In the genomic region with DNA sequence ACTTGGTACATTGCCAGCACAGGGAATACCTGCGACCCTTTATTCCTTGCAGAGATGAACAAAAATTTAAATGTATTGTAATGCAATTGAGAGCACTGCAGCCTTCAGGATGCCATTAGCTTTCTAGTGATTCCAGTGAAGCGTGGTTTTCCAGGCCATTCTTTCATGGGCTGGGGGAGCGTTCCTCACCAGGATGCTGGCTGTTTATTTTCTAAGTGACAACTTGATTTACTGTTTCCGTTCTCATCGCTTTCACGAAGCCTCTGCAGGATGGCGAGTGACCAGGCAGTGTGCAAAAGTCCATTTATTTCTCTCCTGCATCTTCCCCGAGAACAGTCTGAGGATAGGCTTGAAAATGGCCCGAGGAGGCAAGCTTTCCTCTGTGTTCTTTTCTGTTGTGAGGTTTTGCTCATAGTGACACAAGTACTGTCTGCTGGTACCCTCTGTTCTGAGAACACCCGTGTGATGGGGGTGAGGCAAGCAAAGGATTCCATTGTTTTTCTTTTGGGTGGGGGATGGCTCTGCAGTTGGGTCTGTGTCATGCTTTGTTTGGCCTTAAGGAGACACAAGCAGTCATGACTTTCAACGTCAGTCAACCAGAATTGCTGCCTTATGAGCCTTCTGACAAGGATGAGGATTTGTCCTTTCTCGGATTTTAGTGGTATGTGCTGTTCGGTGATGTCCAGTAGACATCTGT, we compare ENCODE assay signal across 13 mouse cellular contexts.
DNase-seq lines count a peak whose midpoint lies in the region; ATAC-seq and TF ChIP-seq lines count a peak whose summit lies in the region.
"Had no signal": no experiment of that assay in that cellular context is flagged by ENCODE, and none has a peak within 500 bp of the region (broad histone marks: within the 10 kb centered on the region; RNA-seq: fewer than 3 reads in every experiment).

No protein-coding gene starts in this region.

- H3K27me3 ChIP-seq in lung, embryonic 15.5 days: no peaks in the 10 kb centered on the region
- no peaks in the 10 kb centered on the region for H3K27me3 ChIP-seq in forebrain, embryonic 14.5 days (replicated peaks; ENCODE audit: control insufficient read depth, insufficient read depth, low read length)
- H3K27me3 ChIP-seq in kidney, embryonic 16.5 days (ENCODE audit: insufficient read depth, low read length): no peaks in the 10 kb centered on the region
- no peaks in the 10 kb centered on the region for H3K27me3 ChIP-seq in neural tube, embryonic 13.5 days
- no peaks in the 10 kb centered on the region for H3K27me3 ChIP-seq in liver, postnatal 0 days (ENCODE audit: insufficient read depth, low read length)
- H3K27me3 ChIP-seq: embryonic facial prominence, embryonic 12.5 days had no signal

- TF ChIP-seq CTCF in liver, postnatal 0 days (IDR thresholded peaks at IDR 0.05; ENCODE audit: low read depth): no peak

- H3K4me1 ChIP-seq in lung, embryonic 15.5 days: peaks cover 9% of the 10 kb centered on the region; the same call in 1 of the 2 replicates
- peaks cover 12% of the 10 kb centered on the region for H3K4me1 ChIP-seq in forebrain, embryonic 14.5 days (ENCODE audit: control insufficient read depth, insufficient read depth, low read length)
- peaks cover 10% of the 10 kb centered on the region for H3K4me1 ChIP-seq in kidney, embryonic 16.5 days (ENCODE audit: insufficient read depth, low read length)
- peaks cover 29% of the 10 kb centered on the region for H3K4me1 ChIP-seq in neural tube, embryonic 13.5 days (replicated peaks)
- no peaks in the 10 kb centered on the region for H3K4me1 ChIP-seq in liver, postnatal 0 days (ENCODE audit: insufficient read depth)
- H3K4me1 ChIP-seq: embryonic facial prominence, embryonic 12.5 days had no signal

- ATAC-seq in lung, embryonic 15.5 days (ENCODE audit: borderline replicate concordance, extremely low read depth, low FRiP score, low TSS enrichment): peak; percentile 52; the same call in 1 of the 2 replicates
- no peak for ATAC-seq in forebrain, embryonic 14.5 days
- ATAC-seq in kidney, embryonic 16.5 days (ENCODE audit: low FRiP score, low TSS enrichment): peak; percentile 90
- peak; percentile 49 for ATAC-seq in neural tube, embryonic 13.5 days (ENCODE audit: low read depth)
- no peak for ATAC-seq in liver, postnatal 0 days
- ATAC-seq: CD4-positive, CD25-positive, alpha-beta regulatory T cell, adult 4 months had no signal

- 0 out of 2 replicates have a peak overlapping the region, but pooled peaks have one; percentile 24 for H3K27ac ChIP-seq in lung, embryonic 15.5 days
- peak overlapping the region; percentile 3; the same call in 1 of the 2 replicates for H3K27ac ChIP-seq in forebrain, embryonic 14.5 days (ENCODE audit: low read depth, low read length)
- H3K27ac ChIP-seq in kidney, embryonic 16.5 days (ENCODE audit: low read length): peak overlapping the region; percentile 21; the same call in 1 of the 2 replicates
- peak overlapping the region; percentile 76 for H3K27ac ChIP-seq in neural tube, embryonic 13.5 days (replicated peaks)
- no peak overlapping the region for H3K27ac ChIP-seq in liver, postnatal 0 days (ENCODE audit: low read depth)
- H3K27ac ChIP-seq: embryonic facial prominence, embryonic 12.5 days; macrophage had no signal

- no peaks in the 10 kb centered on the region for H3K36me3 ChIP-seq in lung, embryonic 15.5 days
- no peaks in the 10 kb centered on the region for H3K36me3 ChIP-seq in forebrain, embryonic 14.5 days (ENCODE audit: control insufficient read depth, insufficient read depth, low read length)
- no peaks in the 10 kb centered on the region for H3K36me3 ChIP-seq in kidney, embryonic 16.5 days (ENCODE audit: insufficient read depth, low read length)
- H3K36me3 ChIP-seq in neural tube, embryonic 13.5 days: no peaks in the 10 kb centered on the region
- no peaks in the 10 kb centered on the region for H3K36me3 ChIP-seq in liver, postnatal 0 days (replicated peaks; ENCODE audit: insufficient read depth, low read length)
- H3K36me3 ChIP-seq: embryonic facial prominence, embryonic 12.5 days had no signal

- TF ChIP-seq EP300 in liver, postnatal 0 days (IDR thresholded peaks at IDR 0.05; ENCODE audit: low read depth): no peak

- no peak overlapping the region for H3K4me3 ChIP-seq in lung, embryonic 15.5 days
- H3K4me3 ChIP-seq in forebrain, embryonic 14.5 days (ENCODE audit: low read depth, low read length): no peak overlapping the region
- no peak overlapping the region for H3K4me3 ChIP-seq in kidney, embryonic 16.5 days (ENCODE audit: low read length)
- H3K4me3 ChIP-seq in neural tube, embryonic 13.5 days: no peak overlapping the region
- no peak overlapping the region for H3K4me3 ChIP-seq in liver, postnatal 0 days (ENCODE audit: low read depth, low read length)
- H3K4me3 ChIP-seq: embryonic facial prominence, embryonic 12.5 days had no signal

- no peak overlapping the region; the same call in 1 of the 2 replicates for H3K4me2 ChIP-seq in lung, embryonic 15.5 days
- H3K4me2 ChIP-seq in forebrain, embryonic 14.5 days (ENCODE audit: low read length): no peak overlapping the region
- H3K4me2 ChIP-seq in kidney, embryonic 16.5 days (replicated peaks; ENCODE audit: low read depth, low read length): no peak overlapping the region
- peak overlapping the region; percentile 11; the same call in 1 of the 2 replicates for H3K4me2 ChIP-seq in neural tube, embryonic 13.5 days
- no peak overlapping the region for H3K4me2 ChIP-seq in liver, postnatal 0 days (ENCODE audit: low read depth, low read length)
- H3K4me2 ChIP-seq: embryonic facial prominence, embryonic 12.5 days had no signal

- H3K9me3 ChIP-seq in lung, embryonic 15.5 days: no peaks in the 10 kb centered on the region
- H3K9me3 ChIP-seq in forebrain, embryonic 14.5 days (replicated peaks; ENCODE audit: control insufficient read depth, low read length): no peaks in the 10 kb centered on the region
- H3K9me3 ChIP-seq in kidney, embryonic 16.5 days (ENCODE audit: low read length): no peaks in the 10 kb centered on the region
- no peaks in the 10 kb centered on the region for H3K9me3 ChIP-seq in neural tube, embryonic 13.5 days
- H3K9me3 ChIP-seq in liver, postnatal 0 days (ENCODE audit: low read length): no peaks in the 10 kb centered on the region
- H3K9me3 ChIP-seq: embryonic facial prominence, embryonic 12.5 days had no signal

- H3K9ac ChIP-seq in lung, embryonic 15.5 days: no peak overlapping the region
- no peak overlapping the region for H3K9ac ChIP-seq in forebrain, embryonic 14.5 days (ENCODE audit: low read length)
- H3K9ac ChIP-seq in kidney, embryonic 16.5 days (replicated peaks; ENCODE audit: low read length): no peak overlapping the region
- H3K9ac ChIP-seq in neural tube, embryonic 13.5 days: no peak overlapping the region
- H3K9ac ChIP-seq in liver, postnatal 0 days (replicated peaks): no peak overlapping the region
- H3K9ac ChIP-seq: embryonic facial prominence, embryonic 12.5 days had no signal

- DNase-seq in lung, postnatal 14 days: no peak
- DNase-seq in forebrain, embryonic 14.5 days (ENCODE audit: low spot score): peak; percentile 13
- no peak for DNase-seq in gastrocnemius, postnatal 25 days
- no peak for DNase-seq in liver, postnatal 0 days
- DNase-seq in cerebellum, adult 11-12 months: no peak
- DNase-seq: adrenal gland, adult 8-10 months; right cerebral cortex, postnatal 14 days had no signal

- 33% methylated on average over 13 of the region's 13 CpGs for WGBS in lung, embryonic 15.5 days
- 58% methylated on average over 13 of the region's 13 CpGs for WGBS in forebrain, embryonic 14.5 days
- 21% methylated on average over 13 of the region's 13 CpGs for WGBS in kidney, embryonic 16.5 days
- WGBS in neural tube, embryonic 13.5 days: 17% methylated on average over 13 of the region's 13 CpGs
- WGBS in liver, postnatal 0 days (ENCODE audit: insufficient replicate concordance): 45% methylated on average over 13 of the region's 13 CpGs

Comparison
In these comparisons a context has a peak if more than half of its experiments do, and no peak if none do; other contexts are left out.
1. ATAC-seq: peak in lung, embryonic 15.5 days (single experiment), kidney, embryonic 16.5 days (single experiment) and neural tube, embryonic 13.5 days (single experiment); none in forebrain, embryonic 14.5 days (single experiment) and liver, postnatal 0 days (single experiment).